Mouse (Mus musculus) ovary, postnatal 14 days (tissue): Measurements from ENCODE around the gene Apoh.

Source experiments
- DNase-seq: peaks from one replicate; pipeline ENCODE4 v3.0.0; 2022; ENCODE audit warnings: low spot score

Apoh gene

GRCm38 (mm10) chr11:108382664-108383063, 39.5 kb downstream of the Apoh start:
- DNase-seq = no peak

GRCm38 (mm10) chr11:108384920-108385665, 41.9 kb downstream of the Apoh start:
- DNase-seq = no peak

GRCm38 (mm10) chr11:108385666-108386024, 42.5 kb downstream of the Apoh start:
- no peak for DNase-seq

GRCm38 (mm10) chr11:108395061-108395460, 51.9 kb downstream of the Apoh start:
- no peak for DNase-seq

- DNase-seq = no peak
These were observed 53.1 kb downstream of the Apoh start for GRCm38 (mm10) chr11:108396076-108396829.

GRCm38 (mm10) chr11:108409876-108410644, 66.9 kb downstream of the Apoh start:
- no peak for DNase-seq

GRCm38 (mm10) chr11:108416360-108416759, 73.2 kb downstream of the Apoh start:
- no peak for DNase-seq

- no peak for DNase-seq
These were observed 75.4 kb downstream of the Apoh start for GRCm38 (mm10) chr11:108418540-108418939.

- no peak for DNase-seq
These were observed 76.1 kb downstream of the Apoh start for GRCm38 (mm10) chr11:108419242-108419641.

- no peak for DNase-seq
These were observed 77.6 kb downstream of the Apoh start for GRCm38 (mm10) chr11:108420751-108421150.

- no peak for DNase-seq
These were observed 80.1 kb downstream of the Apoh start for GRCm38 (mm10) chr11:108423221-108423620.

GRCm38 (mm10) chr11:108424111-108424510, 81.0 kb downstream of the Apoh start:
- no peak for DNase-seq

GRCm38 (mm10) chr11:108424889-108425591, 81.9 kb downstream of the Apoh start, which contains the start of gene Cep112:
Cep112 (plus strand) TSS chr11:108425192.
- peak; percentile 93 for DNase-seq

- no peak for DNase-seq
These were observed 82.4 kb downstream of the Apoh start for GRCm38 (mm10) chr11:108425592-108425921.

GRCm38 (mm10) chr11:108426086-108426485, 82.9 kb downstream of the Apoh start:
- no peak for DNase-seq

GRCm38 (mm10) chr11:108427191-108427590, 84.0 kb downstream of the Apoh start:
- DNase-seq = no peak

- DNase-seq = no peak
These were observed 85.9 kb downstream of the Apoh start for GRCm38 (mm10) chr11:108429076-108429475.

GRCm38 (mm10) chr11:108443893-108444563, 100.9 kb downstream of the Apoh start:
- no peak for DNase-seq

- no peak for DNase-seq
These were observed 104.0 kb downstream of the Apoh start for GRCm38 (mm10) chr11:108447148-108447547.

- peak; percentile 71 for DNase-seq
These were observed 106.7 kb downstream of the Apoh start for GRCm38 (mm10) chr11:108449811-108450210.

GRCm38 (mm10) chr11:108459599-108459998, 116.4 kb downstream of the Apoh start:
- DNase-seq = no peak
